Mouse (Mus musculus) G1E (cell line): ENCODE results near the gene Tex52. TPM values are rescaled to one million over a fixed set of nuclear protein-coding genes. Genes with fewer than 3 reads are reported as not detected.
A peak's percentile ranks its signal among the peaks of the same experiment; 100 is the strongest.

Experiments used
- ATAC-seq: 2 replicates; pipeline ENCODE4 v1.8.0; 2016; ENCODE audit warnings: mild to moderate bottlenecking; ENCODE audit not compliant: insufficient number of reproducible peaks, poor library complexity, low FRiP score, severe bottlenecking; ENCODE audit errors: extremely low read depth
- DNase-seq: peaks from one replicate; pipeline ENCODE4 v3.0.0; 2012; ENCODE audit warnings: low spot score
- H3K27me3 ChIP-seq: 2 replicates; pipeline ENCODE4 v1.6.1; 2012; ENCODE audit warnings: mild to moderate bottlenecking, low read length, inconsistent platforms; ENCODE audit not compliant: insufficient read depth
- H3K36me3 ChIP-seq: replicated peaks from 2 replicates; pipeline ENCODE3; 2012; ENCODE audit warnings: mild to moderate bottlenecking, inconsistent platforms
- H3K4me1 ChIP-seq: 2 replicates; pipeline ENCODE4 v1.6.1; 2012; ENCODE audit warnings: low read depth, low read length, inconsistent platforms, mixed read lengths; ENCODE audit not compliant: insufficient read depth
- H3K4me3 ChIP-seq: 2 replicates; pipeline ENCODE4 v1.5.1; 2012; ENCODE audit warnings: low read depth, mild to moderate bottlenecking, inconsistent platforms, low read length, moderate library complexity, mixed read lengths
- H3K9me3 ChIP-seq: replicated peaks from 2 replicates; pipeline ENCODE4 v1.6.1; 2012; ENCODE audit warnings: inconsistent platforms
- CTCF ChIP-seq: IDR thresholded peaks from 2 replicates; pipeline ENCODE4 v1.5.1; 2012; ENCODE audit warnings: low read depth, low read length, inconsistent platforms, mixed read lengths
- GATA1 ChIP-seq: IDR thresholded peaks from 2 replicates; pipeline ENCODE4 v1.6.1; 2012; ENCODE audit warnings: borderline replicate concordance, low read length, inconsistent platforms, mixed read lengths
- GATA2 ChIP-seq: IDR thresholded peaks from 2 replicates; pipeline ENCODE4 v1.6.1; 2012; ENCODE audit warnings: low read depth, low read length, inconsistent platforms, borderline replicate concordance
- POLR2AphosphoS5 ChIP-seq: IDR thresholded peaks from 2 replicates; pipeline ENCODE4 v1.6.1; 2012; ENCODE audit warnings: low read depth, low read length, inconsistent platforms; ENCODE audit not compliant: insufficient replicate concordance
- TAL1 ChIP-seq: conservative IDR thresholded peaks from 2 replicates; pipeline ENCODE4 v1.6.1; 2012; ENCODE audit warnings: low read depth, low read length, inconsistent platforms, mixed read lengths
- polyA plus RNA-seq: library from polyadenylated mRNA; stranded (reverse); fragments of >175 nt; gene quantifications from 2 replicates; pipeline ENCODE4 v1.2.3, GENCODE M21; 2012
- total RNA-seq, 2 experiments: library from RNA; stranded (forward) in 1 of 2; stranded (reverse) in 1 of 2; fragments of 200-1000 nt in 1 of 2; fragments of >200 nt in 1 of 2; fragmentation: Nextera tagmentation in 1 of 2; gene quantifications; 2 replicates each; pipeline ENCODE4 v1.2.3; 2014 to 2017

The Tex52 gene
- total and polyA plus RNA-seq, 3 experiments: 0.11 TPM; not detected in 2

GRCm38 (mm10) chr6:128349711-128350110 lies 25.5 kb upstream of the Tex52 start:
- ATAC-seq (no peak), DNase-seq (no peak)
- no peak for TF ChIP-seq CTCF
- no peak for TF ChIP-seq TAL1
- no peak for TF ChIP-seq GATA1
- TF ChIP-seq POLR2AphosphoS5: no peak
- no peak for TF ChIP-seq GATA2
- Histone ChIP-seq H3K4me1 (peaks cover 4% of the 10 kb centered on the region), H3K36me3 (peaks cover 53% of the 10 kb centered on the region), H3K27me3 (no peaks in the 10 kb centered on the region), H3K4me3 (no peak overlapping the region), H3K9me3 (no peaks in the 10 kb centered on the region)

- no peak for ATAC-seq
- no peak for DNase-seq
These were observed 21.1 kb upstream of the Tex52 start for GRCm38 (mm10) chr6:128354140-128354539.

GRCm38 (mm10) chr6:128355201-128355681 lies 20.0 kb upstream of the Tex52 start:
- no peaks in the 10 kb centered on the region for H3K9me3 ChIP-seq
- peaks cover 64% of the 10 kb centered on the region for H3K36me3 ChIP-seq
- peaks cover 36% of the 10 kb centered on the region for H3K4me1 ChIP-seq
- 0 out of 2 replicates have a peak, but pooled peaks have one; percentile 10 for ATAC-seq
- no peak for DNase-seq
- TF ChIP-seq POLR2AphosphoS5 (no peak), CTCF (no peak)
- no peaks in the 10 kb centered on the region for H3K27me3 ChIP-seq
- H3K4me3 ChIP-seq: peak overlapping the region; percentile 89

More at GRCm38 (mm10) chr6:128354140-128354539, 21.1 kb upstream of the Tex52 start:
- H3K9me3 ChIP-seq: no peaks in the 10 kb centered on the region
- H3K36me3 ChIP-seq: peaks cover 61% of the 10 kb centered on the region
- H3K27me3 ChIP-seq: no peaks in the 10 kb centered on the region
- H3K4me1 ChIP-seq: peaks cover 26% of the 10 kb centered on the region
- no peak overlapping the region for H3K4me3 ChIP-seq
- no peak for TF ChIP-seq POLR2AphosphoS5
- TF ChIP-seq GATA1: no peak
- no peak for TF ChIP-seq TAL1
- TF ChIP-seq CTCF: no peak
- no peak for TF ChIP-seq GATA2

- Histone ChIP-seq H3K9me3 (no peaks in the 10 kb centered on the region), H3K27me3 (no peaks in the 10 kb centered on the region), H3K4me3 (peak within 1 kb of the TSS; percentile 89), H3K36me3 (peaks cover 62% of the 10 kb centered on the region), H3K4me1 (peaks cover 42% of the 10 kb centered on the region)
- peak; percentile 99 for ATAC-seq
- TF ChIP-seq GATA2 (no peak), TAL1 (no peak), POLR2AphosphoS5 (no peak), CTCF (no peak), GATA1 (no peak)
- peak; percentile 98 for DNase-seq
These were observed 19.4 kb upstream of the Tex52 start, which contains the start of gene Tulp3 for GRCm38 (mm10) chr6:128355726-128356416. Tulp3 (minus strand) TSS chr6:128355851.

- Histone ChIP-seq H3K9me3 (no peaks in the 10 kb centered on the region), H3K4me3 (no peak overlapping the region), H3K27me3 (no peaks in the 10 kb centered on the region), H3K4me1 (peaks cover 59% of the 10 kb centered on the region), H3K36me3 (peaks cover 49% of the 10 kb centered on the region)
- DNase-seq (peak; percentile 32), ATAC-seq (no peak)
- no peak for TF ChIP-seq GATA1
- no peak for TF ChIP-seq GATA2
- TF ChIP-seq CTCF: peak; percentile 70
- TF ChIP-seq POLR2AphosphoS5: no peak
- TF ChIP-seq TAL1: no peak
These were observed 16.3 kb upstream of the Tex52 start for GRCm38 (mm10) chr6:128358999-128359398.

GRCm38 (mm10) chr6:128361901-128362300 lies 13.4 kb upstream of the Tex52 start:
- Histone ChIP-seq H3K36me3 (peaks cover 68% of the 10 kb centered on the region), H3K27me3 (no peaks in the 10 kb centered on the region), H3K4me1 (peaks cover 45% of the 10 kb centered on the region), H3K4me3 (peak overlapping the region; percentile 94), H3K9me3 (no peaks in the 10 kb centered on the region)
- no peak for DNase-seq
- no peak for TF ChIP-seq GATA2
- no peak for TF ChIP-seq CTCF
- TF ChIP-seq GATA1: no peak
- TF ChIP-seq TAL1: no peak
- no peak for TF ChIP-seq POLR2AphosphoS5
- ATAC-seq: peak; percentile 11; the same call in 1 of the 2 replicates
